Mouse (Mus musculus): ENCODE results near the gene Cab39l.

Gene Cab39l

DNA sequence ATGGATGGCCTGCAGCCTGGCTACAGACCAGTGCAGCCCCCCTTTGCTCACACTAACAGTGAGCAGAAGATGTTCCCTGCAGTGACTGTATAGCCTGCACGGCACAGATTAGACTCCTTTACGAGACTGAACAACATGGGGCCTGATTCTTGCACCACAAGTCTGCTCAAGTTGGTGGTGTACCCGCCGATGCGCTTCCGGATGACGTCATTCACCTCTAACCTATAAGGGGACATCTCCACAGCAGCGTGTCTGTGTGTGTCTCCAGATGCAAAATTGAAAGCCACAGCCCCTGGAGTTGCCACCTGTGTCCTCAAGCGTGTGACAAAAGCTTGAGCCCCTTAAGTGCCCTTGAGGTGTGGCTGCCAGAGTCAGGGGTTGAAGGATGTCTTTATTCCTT is 189.3 kb downstream of the Cab39l start:
- DNase-seq (ENCODE audit: low read depth, low spot score): no peak

DNA sequence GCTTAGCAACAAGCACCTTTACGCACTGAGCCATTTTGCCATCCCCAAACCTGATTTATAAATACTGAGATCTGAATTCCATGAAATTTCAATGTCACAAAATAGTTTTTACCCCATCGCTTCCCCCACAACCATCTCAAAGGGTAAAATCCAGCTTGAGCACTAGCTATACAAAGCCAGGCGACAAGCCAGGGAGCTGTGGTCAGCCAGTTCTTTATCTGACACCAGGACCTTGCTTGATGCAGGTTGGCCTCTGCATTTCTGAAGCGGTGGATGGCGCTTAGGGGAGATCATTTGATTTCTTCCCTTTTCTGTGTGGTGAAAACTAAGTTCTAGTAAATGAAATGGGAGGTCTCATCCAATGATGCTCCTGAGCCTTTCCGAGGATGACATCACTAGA is 191.3 kb downstream of the Cab39l start:
- no peak for DNase-seq (ENCODE audit: low read depth, low spot score)

DNA sequence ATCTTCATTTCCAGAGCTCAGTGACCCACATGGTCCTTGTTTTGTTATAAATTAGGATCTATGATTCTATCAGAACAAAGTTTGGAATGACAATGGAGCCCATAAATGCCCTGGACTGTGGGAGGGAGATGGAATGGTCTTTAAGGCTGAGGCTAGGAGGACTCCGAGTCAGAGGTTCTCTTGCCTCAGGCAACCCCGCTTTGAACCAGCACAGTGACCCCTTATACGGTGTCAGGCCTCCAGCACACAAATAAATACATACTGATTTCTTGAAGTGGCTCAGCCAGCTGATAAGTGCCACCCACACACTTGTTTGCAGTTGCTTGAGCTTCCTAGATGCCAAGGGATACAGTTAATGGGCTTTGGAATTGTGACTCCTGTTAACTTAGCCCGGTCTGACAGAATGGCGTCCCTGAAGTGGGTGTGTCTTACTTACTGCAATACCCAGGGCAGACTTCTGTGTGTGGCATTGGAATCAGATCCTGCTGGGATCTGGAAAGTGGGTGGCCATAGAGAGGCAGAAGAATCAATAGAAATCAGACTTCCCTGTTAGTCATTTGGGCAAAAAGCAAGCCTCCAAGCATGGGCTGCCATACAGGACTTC is 192.6 kb downstream of the Cab39l start:
- DNase-seq (ENCODE audit: low read depth, low spot score): no peak

DNA sequence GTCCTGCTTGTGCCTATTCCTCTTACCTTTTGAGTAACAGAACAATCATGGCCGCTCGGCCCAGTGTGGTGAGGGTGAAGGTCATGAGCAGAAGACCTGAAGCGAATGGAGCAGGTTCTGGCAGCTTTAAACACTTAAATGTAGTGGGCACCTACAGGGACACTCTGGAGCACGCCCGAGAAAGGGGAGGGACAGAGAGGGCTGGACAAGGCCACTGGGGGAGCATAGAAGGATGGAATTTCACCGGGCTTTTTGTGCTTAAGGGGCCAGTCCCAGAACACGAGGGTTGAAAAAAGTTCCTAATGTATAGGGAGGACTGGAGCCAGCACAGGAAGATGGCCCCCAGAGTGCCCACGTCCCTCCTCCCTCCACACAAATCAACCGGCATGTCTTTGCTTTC is 193.2 kb downstream of the Cab39l start:
- no peak for DNase-seq (ENCODE audit: low read depth, low spot score)
